Mouse (Mus musculus): ENCODE measurements around the gene Mkrn1.

DNA sequence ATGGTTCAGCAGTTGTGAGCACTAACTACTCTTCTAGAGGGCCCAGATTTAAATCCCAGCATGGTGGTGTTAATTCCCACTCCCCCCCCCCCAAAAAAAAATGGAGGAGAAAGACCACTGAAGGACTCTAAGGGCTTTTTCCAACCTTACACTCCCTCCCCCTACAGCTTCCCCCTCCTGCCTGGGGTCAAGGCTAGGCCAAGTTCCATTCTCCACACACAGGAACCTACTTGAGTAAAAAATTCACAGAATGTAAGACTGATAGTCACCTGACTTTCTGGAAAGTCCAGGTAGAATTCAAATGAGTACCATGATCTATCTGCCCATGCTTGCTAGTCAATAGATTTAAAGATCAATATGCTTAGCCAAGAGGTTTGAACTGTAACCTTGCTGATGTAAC is 19.9 kb upstream of the Mkrn1 start:
- TF ChIP-seq CTCF (IDR thresholded peaks at IDR 0.05; ENCODE audit: low read depth): no peak
- no peak for TF ChIP-seq EP300 (IDR thresholded peaks at IDR 0.05; ENCODE audit: low read depth)
